Mouse (Mus musculus) kidney, adult 2 months (tissue): ENCODE measurements at regions not wholly inside any gene's neighbourhood (a gene's known extent, or its start where the extent isn't known, plus 50 kb on each side); places are given as distances from the start of the nearest gene placed in this dataset.
A peak's percentile ranks its signal among the peaks of the same experiment; 100 is the strongest.

Experiments used
- CTCF ChIP-seq: fragments of 200-500 bp; conservative IDR thresholded peaks from 2 replicates; pipeline ENCODE4 v1.5.1; 2011; ENCODE audit warnings: low read depth, mild to moderate bottlenecking, control low read depth, low read length, moderate library complexity, mixed read lengths; ENCODE audit not compliant: insufficient read depth, insufficient read length
- POLR2A ChIP-seq: fragments of 200-500 bp; IDR thresholded peaks from one replicate; pipeline ENCODE4 v1.6.1; 2011; ENCODE audit warnings: low read depth, low read length, control low read depth

- peak; percentile 53 for TF ChIP-seq CTCF
- TF ChIP-seq POLR2A = no peak
These were observed 114.3 kb upstream of the Cobl start for GRCm38 (mm10) chr11:12578999-12579576.
